Mouse (Mus musculus) gastrocnemius, adult 8-10 months (tissue): Measurements from ENCODE around the gene Gm49325. TPM values are rescaled to one million over a fixed set of nuclear protein-coding genes. Genes with fewer than 3 reads are reported as not detected.
A peak's percentile ranks its signal among the peaks of the same experiment; 100 is the strongest.
"Not testable (repeated sequence)": the region's sequence is repeated elsewhere in the genome, so short reads cannot be mapped to it uniquely, and the experiment has no call there.

Experiments used
- DNase-seq, 2 experiments: peaks; one replicate each; pipeline ENCODE4 v3.0.0; 2022; ENCODE audit warnings: low spot score in 2 of 2
- microRNA-seq: library from miRNA; unstranded; fragments of <30 nt; microRNA quantifications from one replicate; pipeline ENCODE4 v1.2.0, GENCODE M21; 2022
- total RNA-seq, 4 experiments: library from RNA; stranded (reverse); gene quantifications; 2 replicates each; pipeline ENCODE4 v1.2.4; 2022

Gene Gm49325
- total RNA-seq, 4 experiments from 2014 or later: 5.7 to 18.3 (median 11.6) TPM

GRCm38 (mm10) chr10:77677562-77677961 lies 71.6 kb downstream of the Gm49325 start:
- DNase-seq: no peak

DNA sequence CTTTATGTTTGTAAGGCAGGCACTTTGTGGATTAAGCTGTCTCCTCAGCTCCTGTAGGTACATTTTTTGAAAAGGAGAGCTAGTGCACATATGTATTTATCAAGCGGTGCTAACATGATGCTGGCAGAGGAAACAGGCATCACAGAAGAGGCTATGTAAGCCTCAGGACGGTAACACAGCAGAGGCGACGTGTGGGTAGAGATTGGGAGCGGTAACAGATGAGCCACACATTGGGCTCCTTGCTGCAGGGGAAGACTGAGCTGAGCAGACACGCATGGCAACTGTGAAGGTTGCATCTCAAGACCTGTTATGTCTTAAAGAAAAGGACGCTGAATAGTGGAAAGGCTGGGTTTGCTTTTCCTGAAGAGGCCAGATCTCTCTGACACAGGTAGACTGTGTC lies 77.0 kb downstream of the Gm49325 start:
- no peak for DNase-seq

GRCm38 (mm10) chr10:77684181-77684580 lies 78.2 kb downstream of the Gm49325 start:
- DNase-seq: no peak

- DNase-seq: no peak
These were observed 80.1 kb downstream of the Gm49325 start, which contains the start of gene Tspear for GRCm38 (mm10) chr10:77685895-77686664. Tspear (plus strand) TSS chr10:77686569.

DNA sequence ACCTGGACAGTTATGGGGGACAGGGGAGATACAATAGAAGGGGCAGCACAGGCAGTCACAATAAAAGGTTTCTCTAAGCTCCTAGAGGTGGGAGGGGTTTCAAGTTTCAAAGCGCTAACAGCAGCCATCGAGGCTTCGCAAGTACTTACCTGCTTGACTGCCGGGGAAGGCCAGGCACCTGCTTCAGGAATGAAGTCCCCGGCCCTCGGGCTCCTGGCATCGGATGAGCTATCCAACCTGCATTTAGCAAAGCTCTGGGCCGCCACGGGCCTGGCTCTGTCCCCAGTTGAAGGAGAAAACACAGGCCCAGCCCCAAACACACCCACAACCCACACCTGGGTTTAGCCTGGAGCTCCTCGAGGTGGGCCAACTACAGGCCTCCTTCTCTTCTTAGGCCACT lies 81.0 kb downstream of the Gm49325 start:
- DNase-seq: no peak

- not testable (repeated sequence) for DNase-seq
These were observed 84.4 kb downstream of the Gm49325 start, which contains the start of gene Gm19402 for GRCm38 (mm10) chr10:77690356-77690807. Gm19402 (minus strand) TSS chr10:77690757.

Small RNA genes lying within 50 kb of the gene (microRNA-seq; reads per million reads assigned to microRNA genes)
- gene Mir1930: 23.3 reads per million, percentile 23 among the genes with 10 or more reads in this experiment

Other genes with a start within 250 kb of the Gm49325 start
- 1 to 10 TPM; 3.1 to 7.2 (median 6.2) TPM for gene Adarb1, start 187.9 kb upstream of the Gm49325 start, total RNA-seq
- 1 to 10 TPM; 4.4 to 7.3 (median 5.9) TPM for gene Fam207a, start 90.4 kb upstream of the Gm49325 start, total RNA-seq
- gene Itgb2, start 75.9 kb upstream of the Gm49325 start, total RNA-seq: under 1 TPM; 0.48 to 0.99 (median 0.88) TPM
- gene Pttg1ip, start 24.5 kb upstream of the Gm49325 start, total RNA-seq: 10 to 100 TPM; 15.4 to 30.1 (median 25.8) TPM
- gene Sumo3, start 100 bp upstream of the Gm49325 start, total RNA-seq: 10 to 100 TPM; 38.7 to 59.9 (median 41.6) TPM
- gene Ube2g2, start 16.1 kb downstream of the Gm49325 start, total RNA-seq: 100 to 1,000 TPM in 2 of 4 experiments, 10 to 100 TPM in 2; 81.6 to 141 (median 104) TPM
- not detected for gene Tspear, start 80.4 kb downstream of the Gm49325 start, total RNA-seq
- not detected for gene Gm19402, start 84.6 kb downstream of the Gm49325 start, total RNA-seq
- not detected for gene Gm9508, start 91.0 kb downstream of the Gm49325 start, total RNA-seq
- gene Gm10272, start 100.4 kb downstream of the Gm49325 start, total RNA-seq: not detected
- gene Gm10024, start 105.3 kb downstream of the Gm49325 start, total RNA-seq: not detected
- gene Gm10142, start 109.6 kb downstream of the Gm49325 start, total RNA-seq: not detected
- gene Krtap12-1, start 114.4 kb downstream of the Gm49325 start, total RNA-seq: not detected
- gene Gm10100, start 120.3 kb downstream of the Gm49325 start, total RNA-seq: not detected
- not detected for gene Gm18596, start 136.4 kb downstream of the Gm49325 start, total RNA-seq
- gene Gm9736, start 145.2 kb downstream of the Gm49325 start, total RNA-seq: not detected
- not detected for gene Gm3233, start 153.5 kb downstream of the Gm49325 start, total RNA-seq
- not detected for gene Gm3238, start 165.1 kb downstream of the Gm49325 start, total RNA-seq
- gene Gm7138, start 170.7 kb downstream of the Gm49325 start, total RNA-seq: not detected
- not detected for gene Gm3250, start 176.3 kb downstream of the Gm49325 start, total RNA-seq
- gene Gm7137, start 182.0 kb downstream of the Gm49325 start, total RNA-seq: not detected
- not detected for gene Gm9639, start 188.9 kb downstream of the Gm49325 start, total RNA-seq
- gene Gm19668, start 192.9 kb downstream of the Gm49325 start, total RNA-seq: not detected
- gene Gm9507, start 205.6 kb downstream of the Gm49325 start, total RNA-seq: not detected
- not detected for gene Gm2696, start 208.5 kb downstream of the Gm49325 start, total RNA-seq
- gene Krtap10-4, start 220.9 kb downstream of the Gm49325 start, total RNA-seq: not detected
- gene Krtap10-10, start 229.8 kb downstream of the Gm49325 start, total RNA-seq: not detected
- gene Gm36176, start 240.6 kb downstream of the Gm49325 start, total RNA-seq: not detected
- not detected for gene Gm10318, start 246.7 kb downstream of the Gm49325 start, total RNA-seq